Mouse (Mus musculus): Measurements from ENCODE around the gene Gm20838. TPM values are rescaled to one million over a fixed set of nuclear protein-coding genes. Genes with fewer than 3 reads are reported as not detected.
"Not testable (repeated sequence)": the region's sequence is repeated elsewhere in the genome, so short reads cannot be mapped to it uniquely, and the experiment has no call there.

Gm20838 gene
- total RNA-seq (2021): not detected
- long read RNA-seq, experiment 1: 0 reads
- long read RNA-seq, experiment 2: 0 reads

GRCm38 (mm10) chrY:33543064-33543463 lies at the start of gene Gm20838:
Gene Gm20838, minus strand, starts transcription at chrY:33543164.
- not testable (repeated sequence) for DNase-seq

Measured in adrenal gland, postnatal 10 days (tissue).